Mouse (Mus musculus) macrophage (primary cell): Measurements from ENCODE around the gene Tbxas1. TPM values are rescaled to one million over a fixed set of nuclear protein-coding genes. Genes with fewer than 3 reads are reported as not detected.
A peak's percentile ranks its signal among the peaks of the same experiment; 100 is the strongest.

ENCODE experiments used
- H3K27ac ChIP-seq: fragments of 350-480 bp; formaldehyde crosslinking; 2 replicates; pipeline ENCODE4 v1.9.0; 2021
- H3K36me3 ChIP-seq: fragments of 350-480 bp; formaldehyde crosslinking; 2 replicates; pipeline ENCODE4 v1.9.0; 2021; ENCODE audit errors: inconsistent target
- H3K4me3 ChIP-seq: fragments of 350-480 bp; formaldehyde crosslinking; 2 replicates; pipeline ENCODE4 v1.9.0; 2021; ENCODE audit errors: inconsistent target
- H3K79me2 ChIP-seq: fragments of 350-480 bp; formaldehyde crosslinking; 2 replicates; pipeline ENCODE4 v1.9.0; 2021; ENCODE audit errors: inconsistent target
- WGBS: methylation state at CpG from one replicate; pipeline ENCODE4 v1.1.7; 2026; ENCODE audit warnings: inconsistent platforms; ENCODE audit not compliant: missing documents; 5-methylcytosine and 5-hydroxymethylcytosine counted together
- polyA plus RNA-seq: library from polyadenylated mRNA; stranded (reverse); fragments of 250-400 nt; gene quantifications from 3 replicates; pipeline ENCODE4 v1.2.4, GENCODE M21; 2018; ENCODE audit warnings: inconsistent platforms

The Tbxas1 gene
- polyA plus RNA-seq, 1 experiment from 2014 or later = 131 TPM

DNA sequence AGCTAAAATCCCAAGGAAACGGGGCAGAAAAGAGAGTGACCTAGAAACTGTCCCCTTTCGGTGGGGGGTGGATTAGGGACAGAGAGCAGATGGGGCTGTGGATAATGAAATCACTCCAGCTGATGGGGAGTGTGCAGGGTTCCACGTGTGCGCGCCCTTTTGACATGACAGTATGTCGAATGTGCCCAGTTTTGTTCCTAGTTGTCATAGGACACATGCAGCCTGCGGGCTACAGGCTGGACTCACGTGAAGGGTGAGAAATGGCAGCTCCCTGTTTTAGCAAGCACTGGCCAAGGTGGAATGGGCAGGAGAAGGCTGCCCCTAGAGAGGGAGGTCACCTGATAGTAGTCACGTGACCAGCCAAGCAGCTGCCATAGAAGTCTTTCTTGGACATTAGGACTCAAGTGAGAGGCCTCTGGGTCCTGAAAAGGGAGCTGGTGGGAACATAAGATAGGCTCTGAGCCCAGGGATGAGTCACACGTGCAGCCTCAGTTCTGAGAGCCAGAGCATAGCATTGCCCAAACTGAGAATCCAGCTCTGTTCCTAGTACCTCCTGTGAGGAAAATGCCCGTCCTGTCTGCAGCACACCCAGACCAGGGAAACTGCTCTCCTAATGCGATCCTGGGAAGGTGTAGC is 85.7 kb downstream of the Tbxas1 start:
- H3K79me2 ChIP-seq = peaks cover 80% of the 10 kb centered on the region; the same call in 1 of the 2 replicates
- no peak overlapping the region for H3K27ac ChIP-seq
- WGBS = 92% methylated on average over 12 of the region's 12 CpGs
- no peak overlapping the region for H3K4me3 ChIP-seq
- H3K36me3 ChIP-seq = peaks cover 33% of the 10 kb centered on the region

DNA sequence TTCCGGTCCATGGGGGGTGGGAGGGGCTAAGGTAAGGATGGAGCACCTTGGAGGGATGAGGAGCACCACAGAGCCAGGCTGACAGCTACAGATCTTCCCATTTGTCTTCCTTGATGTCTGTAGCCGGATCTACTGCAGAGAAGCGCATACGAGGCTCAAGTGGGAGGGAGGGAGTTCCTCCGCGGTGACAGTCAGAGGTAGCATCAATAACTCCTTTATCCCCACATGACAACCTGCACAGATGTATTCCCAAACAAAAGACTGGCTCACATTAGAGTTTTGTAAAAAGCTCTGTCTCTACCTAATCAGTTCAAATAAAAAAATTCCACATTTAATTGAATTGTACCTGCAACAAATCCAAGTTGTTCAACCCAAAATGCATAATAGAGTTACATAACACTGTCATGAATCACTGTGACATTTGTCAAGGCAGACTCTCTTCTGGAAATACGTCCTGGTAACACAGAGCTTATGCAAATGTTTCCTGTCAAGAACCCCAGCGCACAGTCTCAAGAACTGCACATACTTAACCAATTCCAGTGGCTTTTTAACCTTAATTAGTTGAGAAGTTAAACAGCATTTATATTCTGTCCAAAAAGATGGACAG is 86.3 kb downstream of the Tbxas1 start:
- Histone ChIP-seq H3K27ac (no peak overlapping the region), H3K79me2 (peaks cover 80% of the 10 kb centered on the region), H3K4me3 (no peak overlapping the region), H3K36me3 (peaks cover 27% of the 10 kb centered on the region)
- 84% methylated on average over 8 of the region's 8 CpGs for WGBS

DNA sequence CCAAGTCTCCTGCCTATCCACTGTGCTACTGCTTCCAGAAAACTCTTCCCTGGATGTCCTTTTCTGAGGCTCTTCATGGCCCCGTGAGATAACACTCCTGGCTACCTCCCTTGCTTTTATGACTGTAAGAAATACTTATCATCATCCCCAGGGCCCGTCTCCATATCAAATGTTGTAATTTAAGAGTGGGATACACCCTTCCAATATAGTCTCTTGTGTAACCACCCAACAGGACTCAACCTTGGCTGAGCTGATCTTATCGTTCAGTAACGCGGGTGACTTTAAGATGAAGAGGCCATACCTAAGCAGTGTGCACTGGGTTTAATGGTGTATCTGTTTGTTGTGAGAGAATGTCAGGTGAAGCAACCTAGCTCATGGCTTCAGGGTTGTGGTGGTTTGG is 91.6 kb downstream of the Tbxas1 start:
- Histone ChIP-seq H3K27ac (no peak overlapping the region), H3K4me3 (no peak overlapping the region), H3K79me2 (peaks cover 89% of the 10 kb centered on the region), H3K36me3 (no peaks in the 10 kb centered on the region)
- WGBS = 99% methylated on average over 5 of the region's 5 CpGs

DNA sequence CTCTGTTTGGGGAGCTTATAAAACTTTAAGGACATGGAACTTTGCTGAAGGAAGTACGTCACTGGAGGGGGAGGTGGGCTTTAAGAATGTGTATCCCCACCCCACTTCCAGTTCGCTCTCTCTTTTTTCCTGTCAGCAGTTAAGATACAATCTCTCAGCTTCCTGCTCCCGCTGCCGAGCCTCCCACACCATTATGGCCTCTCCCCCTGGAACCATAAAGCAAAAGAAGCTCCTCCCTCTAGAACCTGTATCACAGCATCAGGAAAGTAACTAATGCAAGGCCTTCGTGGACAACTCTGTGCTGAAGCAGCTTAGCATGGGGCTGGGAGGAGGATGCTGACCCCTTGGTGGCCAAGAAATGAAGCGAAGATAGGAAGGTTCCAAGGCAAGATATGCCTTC is 92.1 kb downstream of the Tbxas1 start:
- WGBS = 92% methylated on average over 6 of the region's 6 CpGs

DNA sequence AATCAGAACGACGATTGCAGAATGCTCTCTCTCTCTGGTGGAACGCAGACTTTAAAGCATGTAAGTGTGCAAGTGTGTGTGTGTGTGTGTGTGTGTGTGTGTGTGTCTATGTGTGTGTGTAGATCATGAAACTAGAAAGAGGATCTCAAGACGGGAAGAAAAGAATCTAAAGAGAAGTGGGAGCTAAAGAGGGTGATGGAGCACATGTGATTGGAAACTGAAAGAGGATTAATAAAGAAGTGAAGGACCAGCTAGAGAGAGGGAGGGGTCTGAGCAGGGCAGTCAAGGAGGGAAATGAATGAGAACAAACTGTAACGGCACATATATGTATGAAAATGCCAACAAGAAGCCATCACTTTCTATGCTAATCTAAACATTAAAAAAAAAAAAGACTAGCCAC is 92.8 kb downstream of the Tbxas1 start:
- no peak overlapping the region for H3K4me3 ChIP-seq
- peak overlapping the region; percentile 29 for H3K27ac ChIP-seq
- H3K79me2 ChIP-seq = peaks cover 91% of the 10 kb centered on the region
- 18% methylated on average over 5 of the region's 5 CpGs for WGBS
- H3K36me3 ChIP-seq = no peaks in the 10 kb centered on the region

More for the DNA sequence above, 92.1 kb downstream of the Tbxas1 start:
- Histone ChIP-seq H3K36me3 (no peaks in the 10 kb centered on the region), H3K79me2 (peaks cover 91% of the 10 kb centered on the region), H3K4me3 (no peak overlapping the region), H3K27ac (0 out of 2 replicates have a peak overlapping the region, but pooled peaks have one; percentile 0)

DNA sequence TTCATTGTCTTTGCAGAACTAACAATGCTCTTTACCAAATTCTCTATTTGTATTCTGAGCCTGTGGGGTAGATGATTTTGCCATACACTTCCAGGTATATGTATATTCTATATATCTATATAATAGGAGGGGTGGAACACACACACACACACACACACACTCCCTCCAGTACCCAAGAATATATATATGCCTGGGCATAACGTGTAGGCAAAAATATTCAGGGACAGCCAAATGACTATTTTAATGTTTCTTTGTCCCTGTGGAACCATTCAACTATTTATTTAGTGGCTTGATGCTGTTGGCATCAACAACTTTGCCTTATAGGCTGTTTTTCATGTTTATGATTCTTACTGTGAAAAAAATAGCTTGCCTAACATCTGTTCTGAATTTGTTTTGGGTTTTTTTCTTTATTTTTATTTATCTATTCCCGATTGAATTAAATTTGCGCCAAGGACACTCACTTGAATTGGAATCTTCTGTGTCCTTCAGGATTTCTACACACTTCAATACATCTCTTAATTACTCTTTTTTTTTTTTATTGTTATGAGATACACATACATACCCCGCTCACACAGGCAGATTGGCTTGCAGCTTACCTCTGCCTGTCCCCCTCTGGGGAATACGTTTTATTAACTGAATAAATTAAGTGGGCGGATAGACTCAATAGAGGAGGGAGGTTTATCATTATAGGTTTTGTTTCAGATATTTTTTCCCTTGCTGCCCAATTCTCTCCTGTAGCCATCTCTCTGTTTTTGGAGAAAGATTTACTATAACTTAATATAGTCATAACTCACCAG is 94.9 kb downstream of the Tbxas1 start:
- Histone ChIP-seq H3K79me2 (peaks cover 75% of the 10 kb centered on the region), H3K36me3 (no peaks in the 10 kb centered on the region), H3K4me3 (no peak overlapping the region), H3K27ac (no peak overlapping the region)
- 98% methylated on average over 6 of the region's 6 CpGs for WGBS

DNA sequence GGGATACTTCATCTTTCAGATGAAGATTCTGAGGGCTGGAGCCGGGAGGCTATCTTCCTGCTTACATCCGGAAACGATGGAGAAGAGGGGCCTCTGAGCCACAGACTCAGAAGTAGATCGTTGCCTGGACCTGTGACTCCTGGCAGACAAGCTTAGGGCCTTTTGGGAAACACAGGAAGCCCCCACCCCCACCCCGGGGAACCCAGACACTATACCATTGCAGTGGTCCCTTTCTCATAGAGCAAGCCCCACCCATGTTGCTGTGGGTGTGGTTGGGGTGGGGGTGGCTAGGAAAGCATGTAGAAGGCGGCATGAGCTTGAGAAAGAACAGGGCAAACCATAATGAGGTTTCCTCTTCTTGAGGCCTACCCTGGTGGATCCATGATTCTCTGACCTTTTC is 95.6 kb downstream of the Tbxas1 start:
- 90% methylated on average over 6 of the region's 6 CpGs for WGBS
- Histone ChIP-seq H3K4me3 (no peak overlapping the region), H3K79me2 (peaks cover 75% of the 10 kb centered on the region), H3K36me3 (no peaks in the 10 kb centered on the region), H3K27ac (no peak overlapping the region)

DNA sequence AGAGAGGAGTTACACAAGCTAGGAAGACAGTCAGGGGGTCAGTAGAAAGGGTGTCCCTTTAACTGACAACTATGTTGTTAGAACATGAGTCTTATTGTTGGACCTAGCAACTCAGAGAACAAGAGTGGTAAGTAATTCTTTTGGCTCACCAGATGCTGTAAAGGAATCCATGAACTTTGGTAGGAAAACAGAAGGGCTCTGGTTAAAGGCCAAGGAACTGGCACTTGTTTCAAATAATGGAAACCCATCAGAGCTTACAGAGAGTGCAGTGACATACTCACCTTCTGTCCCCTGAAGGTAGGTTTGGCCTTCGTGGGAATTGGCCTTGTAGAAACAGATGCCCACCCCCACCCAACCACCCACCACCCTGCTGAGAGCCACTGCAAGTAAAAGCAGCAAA is 97.6 kb downstream of the Tbxas1 start:
- Histone ChIP-seq H3K4me3 (no peak overlapping the region), H3K36me3 (no peaks in the 10 kb centered on the region), H3K79me2 (peaks cover 78% of the 10 kb centered on the region), H3K27ac (peak overlapping the region; percentile 95)
- WGBS = 92% methylated on average over 1 of the region's 1 CpGs

DNA sequence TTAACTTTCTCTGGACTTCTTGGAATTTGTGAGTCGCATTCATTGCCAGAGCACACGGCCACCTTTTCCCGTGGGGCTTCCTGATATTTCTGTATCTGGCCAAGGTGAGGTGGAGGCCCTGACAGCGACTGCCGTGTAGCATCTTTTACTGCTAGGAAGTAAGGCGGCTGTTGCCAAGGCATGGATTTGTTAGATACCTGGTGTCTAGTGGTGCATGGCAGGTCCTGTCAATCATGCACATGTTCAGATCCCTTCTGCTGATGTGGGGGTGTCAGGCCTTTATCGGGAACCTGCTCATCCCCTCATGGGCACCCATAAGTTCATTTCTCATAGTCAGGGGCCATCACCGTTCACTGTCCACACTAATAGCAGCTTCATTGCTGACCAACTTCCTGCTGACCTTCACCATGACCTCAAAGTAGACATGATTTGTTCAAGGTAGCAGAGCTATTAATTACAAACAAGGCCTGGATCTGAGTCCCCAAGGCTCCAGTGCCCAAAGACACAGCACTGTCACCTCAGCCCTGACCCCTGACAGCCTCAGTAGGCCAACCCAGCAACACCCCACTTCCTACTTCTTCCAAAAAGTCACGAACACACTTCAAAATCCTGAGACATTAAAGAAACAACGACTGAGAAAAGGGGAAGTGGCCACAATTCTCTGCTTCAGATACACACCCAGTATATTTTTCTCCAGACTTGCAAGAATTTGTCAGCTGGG is 98.4 kb downstream of the Tbxas1 start:
- WGBS = 68% methylated on average over 10 of the region's 10 CpGs
- Histone ChIP-seq H3K27ac (peak overlapping the region; percentile 95), H3K79me2 (peaks cover 83% of the 10 kb centered on the region), H3K4me3 (no peak overlapping the region), H3K36me3 (no peaks in the 10 kb centered on the region)

DNA sequence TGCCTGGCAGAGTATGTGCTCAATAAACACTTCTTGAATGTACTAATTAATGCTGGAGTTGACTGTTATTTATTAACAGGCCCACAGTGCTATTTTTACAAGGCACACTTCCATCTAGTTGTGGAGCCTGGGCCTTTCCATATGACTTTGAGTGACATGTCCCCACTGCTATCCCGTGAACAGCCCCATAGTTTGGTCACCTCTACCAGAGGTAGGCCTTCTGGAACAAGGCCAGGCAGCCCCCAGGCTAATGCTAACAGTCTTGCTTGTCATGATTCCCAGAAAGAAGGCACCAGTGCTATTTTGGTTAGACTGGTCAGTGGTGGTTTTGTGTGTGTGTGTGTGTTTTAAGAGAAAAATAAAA is 98.9 kb downstream of the Tbxas1 start:
- peak overlapping the region; percentile 95 for H3K27ac ChIP-seq
- H3K79me2 ChIP-seq = peaks cover 83% of the 10 kb centered on the region
- H3K36me3 ChIP-seq = no peaks in the 10 kb centered on the region
- H3K4me3 ChIP-seq = no peak overlapping the region
- 50% methylated on average over 1 of the region's 1 CpGs for WGBS

DNA sequence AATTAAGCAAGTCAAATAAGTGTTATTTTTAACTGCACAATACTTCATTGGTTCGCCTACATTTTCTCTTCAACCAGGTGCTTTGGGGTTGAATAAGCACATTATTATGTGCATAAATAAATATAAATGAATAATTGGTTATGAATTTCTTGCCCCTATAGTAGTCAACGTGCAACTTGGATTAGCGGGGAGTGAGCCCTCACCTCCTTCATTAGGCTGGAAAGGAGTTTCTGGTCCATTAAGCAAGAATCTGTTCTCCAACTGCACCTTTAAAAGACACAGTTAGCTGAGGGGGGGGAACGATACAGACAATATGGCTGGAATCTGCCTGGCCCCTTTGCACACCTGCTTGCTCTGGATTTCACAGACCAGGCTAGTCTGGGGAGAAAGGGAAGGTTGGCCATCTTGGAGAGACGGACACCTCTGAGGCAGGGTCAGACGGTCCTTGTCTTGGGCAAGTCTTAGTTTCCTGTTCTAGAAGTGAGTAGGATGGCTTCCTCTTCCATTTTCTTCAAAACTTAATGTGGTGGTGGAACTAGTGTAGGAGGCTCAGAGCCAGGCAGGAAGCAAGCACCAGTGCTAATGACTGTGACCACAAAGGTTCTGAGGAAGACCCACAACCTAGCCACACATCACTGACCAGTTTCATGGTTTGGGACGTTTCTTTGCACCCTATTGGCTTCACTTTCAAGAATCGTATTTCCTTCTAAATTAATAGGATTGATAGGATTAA is 99.5 kb downstream of the Tbxas1 start:
- peaks cover 83% of the 10 kb centered on the region for H3K79me2 ChIP-seq
- H3K27ac ChIP-seq = peak overlapping the region; percentile 95
- no peaks in the 10 kb centered on the region for H3K36me3 ChIP-seq
- H3K4me3 ChIP-seq = no peak overlapping the region
- 37% methylated on average over 8 of the region's 8 CpGs for WGBS

DNA sequence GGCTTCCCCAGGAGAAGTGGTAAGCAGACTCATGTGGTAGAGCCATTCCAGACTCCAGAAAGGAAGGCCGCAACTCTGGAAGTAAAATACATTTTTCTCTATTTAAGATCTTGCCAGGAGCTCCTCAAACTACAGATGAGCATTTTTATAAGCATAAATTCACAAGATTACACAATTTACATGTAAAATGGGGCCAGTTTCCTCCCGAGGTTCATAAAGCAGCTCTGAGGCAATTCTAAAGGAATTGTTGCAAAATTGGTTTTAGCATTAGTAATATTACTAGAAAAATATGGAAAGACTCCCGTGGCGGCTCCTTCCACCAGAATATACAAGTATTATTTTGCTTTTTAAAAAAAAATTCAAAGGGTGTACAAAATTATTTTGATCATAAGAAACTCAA is 100.7 kb downstream of the Tbxas1 start:
- 29% methylated on average over 4 of the region's 4 CpGs for WGBS
- Histone ChIP-seq H3K27ac (peak overlapping the region; percentile 95), H3K79me2 (peaks cover 83% of the 10 kb centered on the region), H3K4me3 (no peak overlapping the region), H3K36me3 (no peaks in the 10 kb centered on the region)

DNA sequence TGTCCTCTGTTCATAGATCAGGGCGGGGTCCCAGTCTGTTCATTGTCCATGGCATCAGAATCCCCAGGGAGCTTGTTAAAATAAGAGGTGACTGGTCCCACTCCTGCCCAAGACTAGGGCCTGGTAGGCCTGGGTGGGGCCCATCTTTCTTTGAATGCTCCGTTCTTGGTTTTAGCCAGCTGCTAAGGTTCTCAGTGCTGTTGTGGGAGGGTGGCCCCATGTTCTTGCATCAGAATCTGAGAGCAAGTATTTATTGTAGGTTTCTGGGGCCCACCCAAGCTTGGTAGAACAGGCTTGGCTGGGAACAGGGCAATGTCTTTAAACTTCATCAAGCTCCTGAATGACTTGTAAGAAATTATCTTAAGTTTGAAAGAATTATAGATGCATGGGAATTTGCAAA is 101.2 kb downstream of the Tbxas1 start:
- peak overlapping the region; percentile 95 for H3K27ac ChIP-seq

More for the DNA sequence above, 101.2 kb downstream of the Tbxas1 start:
- Histone ChIP-seq H3K4me3 (no peak overlapping the region), H3K36me3 (no peaks in the 10 kb centered on the region), H3K79me2 (peaks cover 79% of the 10 kb centered on the region)
- WGBS = 47% methylated on average over 2 of the region's 2 CpGs
